Mouse (Mus musculus): ENCODE results near the gene Cdc37. TPM values are rescaled to one million over a fixed set of nuclear protein-coding genes. Genes with fewer than 3 reads are reported as not detected.

The Cdc37 gene
- polyA plus RNA-seq, 1 experiment, result 91.1 TPM

DNA sequence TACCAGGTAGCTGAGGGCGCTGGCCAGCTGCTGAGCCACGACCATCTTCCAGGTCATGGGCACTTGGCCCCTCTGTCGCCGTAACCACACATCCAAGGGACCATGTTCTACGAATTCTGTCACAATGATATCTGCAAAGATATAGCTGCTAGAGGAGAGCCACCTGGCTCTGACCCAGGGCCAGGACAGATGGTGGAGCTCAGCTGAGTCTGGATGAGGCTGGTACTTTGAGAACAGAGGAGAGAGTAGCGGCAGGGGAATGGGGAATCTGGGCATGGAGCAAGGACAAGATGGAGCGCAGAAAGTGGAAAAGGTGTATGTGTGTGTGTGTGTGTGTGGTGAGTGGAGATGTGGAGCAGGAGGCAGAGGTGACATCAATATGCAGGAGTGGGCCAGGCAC lies 35.6 kb downstream of the Cdc37 start:
- TF ChIP-seq POLR2A (IDR thresholded peaks at IDR 0.05; ENCODE audit: control insufficient read depth, extremely low read depth, insufficient read depth, low read length, poor library complexity) (no peak), CTCF (IDR thresholded peaks at IDR 0.05; ENCODE audit: borderline replicate concordance, control insufficient read depth, extremely low read depth, insufficient read depth, low read length, poor library complexity) (no peak)
- H3K36me3 ChIP-seq (ENCODE audit: control insufficient read depth, insufficient read depth, low read length), result no peaks in the 10 kb centered on the region
- no peaks in the 10 kb centered on the region for H3K27me3 ChIP-seq (ENCODE audit: control insufficient read depth, insufficient read depth, low read length)
- WGBS, result 95% methylated on average over 7 of the region's 7 CpGs
- no peaks in the 10 kb centered on the region for H3K4me1 ChIP-seq (replicated peaks; ENCODE audit: control insufficient read depth, insufficient read depth, low read length)
- H3K27ac ChIP-seq (ENCODE audit: control insufficient read depth, insufficient read depth, low read length), result no peak overlapping the region
- no peak for DNase-seq
- no peak overlapping the region for H3K4me3 ChIP-seq (ENCODE audit: control insufficient read depth, insufficient read depth, low read length)

- no peaks in the 10 kb centered on the region for H3K36me3 ChIP-seq (ENCODE audit: control insufficient read depth, insufficient read depth, low read length)
- 96% methylated on average over 6 of the region's 6 CpGs for WGBS
- no peak for DNase-seq
These were observed 36.0 kb downstream of the Cdc37 start for GRCm38 (mm10) chr9:21113751-21114150.

GRCm38 (mm10) chr9:21107607-21108237 lies 42.1 kb downstream of the Cdc37 start:
- WGBS, result 95% methylated on average over 23 of the region's 23 CpGs
- no peaks in the 10 kb centered on the region for H3K36me3 ChIP-seq (ENCODE audit: control insufficient read depth, insufficient read depth, low read length)
- H3K27ac ChIP-seq (ENCODE audit: control insufficient read depth, insufficient read depth, low read length), result no peak overlapping the region
- no peak overlapping the region for H3K4me3 ChIP-seq (ENCODE audit: control insufficient read depth, insufficient read depth, low read length)
- no peak for TF ChIP-seq POLR2A (IDR thresholded peaks at IDR 0.05; ENCODE audit: control insufficient read depth, extremely low read depth, insufficient read depth, low read length, poor library complexity)
- no peak for TF ChIP-seq CTCF (IDR thresholded peaks at IDR 0.05; ENCODE audit: borderline replicate concordance, control insufficient read depth, extremely low read depth, insufficient read depth, low read length, poor library complexity)
- H3K27me3 ChIP-seq (ENCODE audit: control insufficient read depth, insufficient read depth, low read length), result no peaks in the 10 kb centered on the region
- DNase-seq, result no peak
- no peaks in the 10 kb centered on the region for H3K4me1 ChIP-seq (replicated peaks; ENCODE audit: control insufficient read depth, insufficient read depth, low read length)

More at GRCm38 (mm10) chr9:21113751-21114150, 36.0 kb downstream of the Cdc37 start:
- Histone ChIP-seq H3K4me1 (replicated peaks; ENCODE audit: control insufficient read depth, insufficient read depth, low read length) (no peaks in the 10 kb centered on the region), H3K27ac (ENCODE audit: control insufficient read depth, insufficient read depth, low read length) (no peak overlapping the region), H3K27me3 (ENCODE audit: control insufficient read depth, insufficient read depth, low read length) (no peaks in the 10 kb centered on the region), H3K4me3 (ENCODE audit: control insufficient read depth, insufficient read depth, low read length) (no peak overlapping the region)
- TF ChIP-seq CTCF (IDR thresholded peaks at IDR 0.05; ENCODE audit: borderline replicate concordance, control insufficient read depth, extremely low read depth, insufficient read depth, low read length, poor library complexity), result no peak
- no peak for TF ChIP-seq POLR2A (IDR thresholded peaks at IDR 0.05; ENCODE audit: control insufficient read depth, extremely low read depth, insufficient read depth, low read length, poor library complexity)

- no peaks in the 10 kb centered on the region for H3K4me1 ChIP-seq (replicated peaks; ENCODE audit: control insufficient read depth, insufficient read depth, low read length)
- no peak for DNase-seq
- H3K27ac ChIP-seq (ENCODE audit: control insufficient read depth, insufficient read depth, low read length), result no peak overlapping the region
- 92% methylated on average over 5 of the region's 5 CpGs for WGBS
- no peaks in the 10 kb centered on the region for H3K27me3 ChIP-seq (ENCODE audit: control insufficient read depth, insufficient read depth, low read length)
- no peaks in the 10 kb centered on the region for H3K36me3 ChIP-seq (ENCODE audit: control insufficient read depth, insufficient read depth, low read length)
- TF ChIP-seq CTCF (IDR thresholded peaks at IDR 0.05; ENCODE audit: borderline replicate concordance, control insufficient read depth, extremely low read depth, insufficient read depth, low read length, poor library complexity) (no peak), POLR2A (IDR thresholded peaks at IDR 0.05; ENCODE audit: control insufficient read depth, extremely low read depth, insufficient read depth, low read length, poor library complexity) (no peak)
- H3K4me3 ChIP-seq (ENCODE audit: control insufficient read depth, insufficient read depth, low read length), result no peak overlapping the region
These were observed 43.8 kb downstream of the Cdc37 start for GRCm38 (mm10) chr9:21105760-21106564.

DNA sequence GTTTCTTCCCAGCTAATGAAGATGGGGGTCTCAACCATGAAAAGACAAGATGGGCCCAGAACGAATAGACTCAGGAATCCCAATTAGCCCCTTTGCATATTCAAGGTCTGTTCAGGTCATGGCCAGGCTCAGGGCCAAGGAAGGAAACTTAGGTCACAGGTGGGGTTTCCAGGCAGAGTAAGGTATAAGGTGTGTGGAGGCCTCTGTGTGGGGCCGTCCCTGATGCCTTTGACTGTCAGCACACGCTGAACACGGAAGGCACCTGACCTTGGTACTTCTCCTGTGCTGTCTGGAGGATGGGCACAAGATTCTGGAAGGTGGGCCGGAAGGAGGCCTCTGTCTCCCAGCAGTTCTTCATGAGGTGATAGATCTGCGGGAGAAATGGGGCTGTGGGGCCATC lies 45.0 kb downstream of the Cdc37 start:
- WGBS, result 98% methylated on average over 6 of the region's 6 CpGs

DNA sequence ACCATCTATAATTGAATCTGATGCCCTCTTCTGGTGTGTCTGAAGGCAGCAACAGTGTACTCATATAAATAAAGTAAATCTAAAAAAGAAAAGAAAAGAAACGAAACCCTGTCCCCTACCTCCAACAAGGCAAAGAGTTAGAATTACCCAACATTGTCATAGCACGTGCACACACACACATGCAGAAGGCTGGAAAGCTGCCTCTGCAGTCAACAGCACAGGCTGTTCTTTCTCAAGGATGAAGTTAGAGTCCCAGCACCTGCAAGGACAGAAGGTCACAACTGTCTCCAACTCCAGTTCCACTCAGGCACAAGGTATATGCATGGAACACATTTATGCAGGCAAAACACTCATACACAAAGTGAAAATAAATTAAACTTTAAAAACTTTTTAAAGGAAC lies 47.7 kb downstream of the Cdc37 start:
- no peak overlapping the region for H3K27ac ChIP-seq (ENCODE audit: control insufficient read depth, insufficient read depth, low read length)
- WGBS, result 95% methylated on average over 2 of the region's 2 CpGs
- no peak for DNase-seq
- H3K4me3 ChIP-seq (ENCODE audit: control insufficient read depth, insufficient read depth, low read length), result no peak overlapping the region
- peaks cover 8% of the 10 kb centered on the region; the same call in 1 of the 2 replicates for H3K4me1 ChIP-seq (replicated peaks; ENCODE audit: control insufficient read depth, insufficient read depth, low read length)
- TF ChIP-seq CTCF (IDR thresholded peaks at IDR 0.05; ENCODE audit: borderline replicate concordance, control insufficient read depth, extremely low read depth, insufficient read depth, low read length, poor library complexity), result no peak
- no peak for TF ChIP-seq POLR2A (IDR thresholded peaks at IDR 0.05; ENCODE audit: control insufficient read depth, extremely low read depth, insufficient read depth, low read length, poor library complexity)
- no peaks in the 10 kb centered on the region for H3K27me3 ChIP-seq (ENCODE audit: control insufficient read depth, insufficient read depth, low read length)
- H3K36me3 ChIP-seq (ENCODE audit: control insufficient read depth, insufficient read depth, low read length), result no peaks in the 10 kb centered on the region

More for the DNA sequence above, 45.0 kb downstream of the Cdc37 start:
- Histone ChIP-seq H3K4me3 (ENCODE audit: control insufficient read depth, insufficient read depth, low read length) (no peak overlapping the region), H3K27ac (ENCODE audit: control insufficient read depth, insufficient read depth, low read length) (no peak overlapping the region), H3K4me1 (replicated peaks; ENCODE audit: control insufficient read depth, insufficient read depth, low read length) (peaks cover 8% of the 10 kb centered on the region; the same call in 1 of the 2 replicates), H3K27me3 (ENCODE audit: control insufficient read depth, insufficient read depth, low read length) (no peaks in the 10 kb centered on the region), H3K36me3 (ENCODE audit: control insufficient read depth, insufficient read depth, low read length) (no peaks in the 10 kb centered on the region)
- no peak for DNase-seq
- TF ChIP-seq CTCF (IDR thresholded peaks at IDR 0.05; ENCODE audit: borderline replicate concordance, control insufficient read depth, extremely low read depth, insufficient read depth, low read length, poor library complexity) (no peak), POLR2A (IDR thresholded peaks at IDR 0.05; ENCODE audit: control insufficient read depth, extremely low read depth, insufficient read depth, low read length, poor library complexity) (no peak)
